Mouse (Mus musculus): Measurements from ENCODE around the gene Sh3kbp1. TPM values are rescaled to one million over a fixed set of nuclear protein-coding genes. Genes with fewer than 3 reads are reported as not detected.

The Sh3kbp1 gene
- polyA plus RNA-seq, 2 experiments, result 26.7 to 49.8 TPM

DNA sequence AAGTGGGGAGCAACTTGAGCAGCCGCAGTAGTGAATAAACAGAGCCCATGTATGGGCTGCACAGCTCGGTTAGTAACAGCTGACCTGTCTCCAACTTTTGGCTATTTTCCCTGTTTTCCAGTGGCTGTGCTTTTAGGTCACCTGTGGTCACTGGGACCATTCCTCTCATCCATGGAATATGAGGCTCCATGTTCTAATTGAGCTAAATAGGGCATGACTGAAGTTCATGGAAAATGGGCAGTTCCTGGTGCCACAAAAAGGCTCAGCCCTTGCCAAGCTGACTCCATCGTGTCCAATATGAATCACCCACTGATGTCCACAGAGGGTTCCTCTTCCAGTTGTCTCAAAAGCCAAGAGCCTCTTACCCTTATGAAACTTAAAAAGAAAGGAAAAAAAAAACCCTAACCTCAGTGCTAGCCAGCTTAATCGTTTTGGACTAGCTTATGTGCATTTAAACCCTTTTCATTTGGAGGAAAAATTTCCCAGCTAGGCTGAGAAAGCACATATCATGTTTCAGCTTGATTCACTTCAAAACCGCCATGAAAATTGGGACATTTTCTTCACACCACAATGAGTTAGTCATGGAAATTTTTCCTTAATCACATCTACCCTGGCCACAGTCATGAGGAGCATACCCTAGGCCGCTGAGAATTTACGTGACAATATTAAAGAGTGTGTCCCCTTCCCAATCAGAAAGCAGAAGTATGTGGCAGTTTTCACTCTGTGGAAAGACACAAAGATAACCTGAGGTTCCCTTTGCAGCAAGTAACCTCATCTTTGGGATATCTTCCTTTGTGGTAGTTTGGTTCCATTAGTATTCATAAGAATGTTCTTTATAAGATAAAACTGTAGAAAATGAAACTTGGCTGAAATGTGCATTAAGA is 326.7 kb downstream of the Sh3kbp1 start:
- DNase-seq (ENCODE audit: low spot score) (no peak), ATAC-seq (ENCODE audit: low FRiP score, low read depth) (no peak)
- H3K4me1 ChIP-seq (ENCODE audit: control insufficient read depth, insufficient read depth, low read length), result no peaks in the 10 kb centered on the region
- TF ChIP-seq POLR2A (IDR thresholded peaks at IDR 0.05; ENCODE audit: borderline replicate concordance, extremely low read depth, insufficient read depth, insufficient read length), result no peak
- WGBS, result 70% methylated on average over 7 of the region's 7 CpGs
- no peaks in the 10 kb centered on the region for H3K9me3 ChIP-seq (ENCODE audit: control insufficient read depth, low read length)
- no peak overlapping the region for H3K4me2 ChIP-seq (replicated peaks; ENCODE audit: low read depth, low read length, severe bottlenecking)
- no peaks in the 10 kb centered on the region; the same call in 1 of the 2 replicates for H3K27me3 ChIP-seq (ENCODE audit: control insufficient read depth, insufficient read depth, low read length)
- no peaks in the 10 kb centered on the region for H3K36me3 ChIP-seq (ENCODE audit: control insufficient read depth, insufficient read depth, low read length)
- no peak overlapping the region for H3K9ac ChIP-seq (ENCODE audit: low read depth, low read length, severe bottlenecking)
- no peak overlapping the region for H3K27ac ChIP-seq (replicated peaks; ENCODE audit: low read depth, low read length)
- H3K4me3 ChIP-seq (replicated peaks; ENCODE audit: low read length), result no peak overlapping the region

DNA sequence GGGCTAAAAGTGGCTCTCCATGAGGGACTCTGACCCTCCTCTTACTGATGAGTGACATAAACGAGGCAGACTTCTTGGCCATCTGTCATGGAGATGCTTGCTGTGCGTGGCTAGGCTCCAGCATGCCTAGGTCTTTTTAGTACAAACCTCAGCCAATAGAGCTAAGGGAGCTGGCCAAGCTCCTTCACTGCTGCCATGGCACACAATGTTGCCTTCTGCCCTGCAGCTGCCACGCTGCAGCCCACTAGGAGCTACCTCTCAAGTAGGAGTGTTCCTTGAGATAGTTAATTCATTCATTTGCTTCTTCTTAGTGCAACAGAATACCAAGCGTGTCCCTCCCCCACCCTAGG is 327.3 kb downstream of the Sh3kbp1 start:
- Histone ChIP-seq H3K9ac (ENCODE audit: low read depth, low read length, severe bottlenecking) (no peak overlapping the region), H3K4me2 (replicated peaks; ENCODE audit: low read depth, low read length, severe bottlenecking) (no peak overlapping the region), H3K4me3 (replicated peaks; ENCODE audit: low read length) (no peak overlapping the region), H3K36me3 (ENCODE audit: control insufficient read depth, insufficient read depth, low read length) (no peaks in the 10 kb centered on the region), H3K27ac (replicated peaks; ENCODE audit: low read depth, low read length) (no peak overlapping the region), H3K27me3 (ENCODE audit: control insufficient read depth, insufficient read depth, low read length) (no peaks in the 10 kb centered on the region; the same call in 1 of the 2 replicates), H3K4me1 (ENCODE audit: control insufficient read depth, insufficient read depth, low read length) (no peaks in the 10 kb centered on the region), H3K9me3 (ENCODE audit: control insufficient read depth, low read length) (no peaks in the 10 kb centered on the region)
- no peak for TF ChIP-seq POLR2A (IDR thresholded peaks at IDR 0.05; ENCODE audit: borderline replicate concordance, extremely low read depth, insufficient read depth, insufficient read length)
- ATAC-seq (ENCODE audit: low FRiP score, low read depth) (no peak), DNase-seq (ENCODE audit: low spot score) (no peak)
- 81% methylated on average over 4 of the region's 4 CpGs for WGBS

DNA sequence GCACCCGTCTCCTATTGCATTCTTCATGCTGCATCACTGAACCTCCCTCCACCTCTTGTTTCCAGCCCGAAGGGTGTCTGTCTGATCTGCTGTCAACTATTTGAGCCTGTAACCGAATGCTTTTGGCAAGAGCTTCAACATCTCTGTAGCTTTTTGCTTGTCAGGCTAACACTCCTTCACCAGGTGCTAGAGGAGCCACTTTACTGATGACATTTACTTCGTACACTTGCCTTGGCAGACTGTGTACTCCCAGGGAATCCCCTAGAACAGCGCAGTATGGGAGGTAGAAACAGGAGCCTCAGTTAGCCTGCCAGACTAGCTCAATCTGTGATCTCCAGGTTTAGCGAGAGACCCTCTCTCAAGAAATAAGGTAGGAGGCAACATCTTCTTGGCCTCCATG is 328.4 kb downstream of the Sh3kbp1 start:
- H3K4me1 ChIP-seq (ENCODE audit: control insufficient read depth, insufficient read depth, low read length), result no peaks in the 10 kb centered on the region
- no peak overlapping the region for H3K27ac ChIP-seq (replicated peaks; ENCODE audit: low read depth, low read length)
- no peak overlapping the region for H3K4me2 ChIP-seq (replicated peaks; ENCODE audit: low read depth, low read length, severe bottlenecking)
- H3K9ac ChIP-seq (ENCODE audit: low read depth, low read length, severe bottlenecking), result no peak overlapping the region
- no peak overlapping the region for H3K4me3 ChIP-seq (replicated peaks; ENCODE audit: low read length)
- WGBS, result 83% methylated on average over 6 of the region's 6 CpGs
- DNase-seq (ENCODE audit: low spot score) (no peak), ATAC-seq (ENCODE audit: low FRiP score, low read depth) (no peak)
- no peaks in the 10 kb centered on the region for H3K9me3 ChIP-seq (ENCODE audit: control insufficient read depth, low read length)
- H3K36me3 ChIP-seq (ENCODE audit: control insufficient read depth, insufficient read depth, low read length), result no peaks in the 10 kb centered on the region
- H3K27me3 ChIP-seq (ENCODE audit: control insufficient read depth, insufficient read depth, low read length), result no peaks in the 10 kb centered on the region; the same call in 1 of the 2 replicates
- TF ChIP-seq POLR2A (IDR thresholded peaks at IDR 0.05; ENCODE audit: borderline replicate concordance, extremely low read depth, insufficient read depth, insufficient read length), result no peak

DNA sequence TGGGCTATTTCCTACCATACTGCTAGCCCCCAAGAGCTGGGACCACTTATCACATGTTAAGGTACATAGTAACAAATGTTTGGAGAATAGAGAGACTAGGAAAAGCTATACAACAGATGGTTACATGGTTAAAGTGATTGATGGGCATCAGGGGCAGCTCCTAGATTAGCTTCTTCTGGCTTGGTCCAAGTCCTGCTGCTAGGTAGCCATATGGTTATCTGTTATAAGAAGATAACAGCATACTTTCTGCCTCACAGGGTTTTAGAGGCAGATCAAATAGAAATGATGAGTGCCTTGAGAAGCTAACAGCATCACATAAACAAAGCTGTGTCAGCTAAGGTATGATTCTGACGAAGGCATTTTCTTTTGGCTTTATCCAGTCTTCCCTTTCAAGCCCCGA is 334.3 kb downstream of the Sh3kbp1 start:
- H3K4me2 ChIP-seq (replicated peaks; ENCODE audit: low read depth, low read length, severe bottlenecking), result no peak overlapping the region
- no peak overlapping the region for H3K9ac ChIP-seq (ENCODE audit: low read depth, low read length, severe bottlenecking)
- no peak for TF ChIP-seq POLR2A (IDR thresholded peaks at IDR 0.05; ENCODE audit: borderline replicate concordance, extremely low read depth, insufficient read depth, insufficient read length)
- no peak for ATAC-seq (ENCODE audit: low FRiP score, low read depth)
- H3K27me3 ChIP-seq (ENCODE audit: control insufficient read depth, insufficient read depth, low read length), result no peaks in the 10 kb centered on the region
- H3K4me1 ChIP-seq (ENCODE audit: control insufficient read depth, insufficient read depth, low read length), result no peaks in the 10 kb centered on the region
- H3K27ac ChIP-seq (replicated peaks; ENCODE audit: low read depth, low read length), result no peak overlapping the region
- no peak overlapping the region for H3K4me3 ChIP-seq (replicated peaks; ENCODE audit: low read length)
- H3K36me3 ChIP-seq (ENCODE audit: control insufficient read depth, insufficient read depth, low read length), result no peaks in the 10 kb centered on the region
- H3K9me3 ChIP-seq (ENCODE audit: control insufficient read depth, low read length), result no peaks in the 10 kb centered on the region
- WGBS, result 76% methylated on average over 2 of the region's 2 CpGs
- no peak for DNase-seq (ENCODE audit: low spot score)

DNA sequence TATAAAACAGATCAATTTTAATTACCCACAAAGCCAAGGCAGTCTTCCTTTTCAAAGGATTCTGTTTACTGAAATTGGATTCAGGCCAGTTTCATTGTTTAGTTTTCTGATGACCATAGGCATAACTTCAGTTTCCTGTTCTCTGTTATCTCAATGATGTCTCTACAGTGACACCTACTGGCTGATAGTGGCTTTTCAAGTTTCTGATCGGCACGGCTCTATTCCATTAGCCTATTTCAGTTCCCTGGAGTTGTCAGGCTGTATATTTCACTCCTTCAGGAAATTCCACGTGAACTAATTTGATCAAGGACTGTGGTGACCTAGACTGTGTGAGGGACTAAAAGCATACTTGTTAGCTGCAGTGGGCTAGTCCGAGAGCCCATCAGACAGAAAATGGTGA is 336.2 kb downstream of the Sh3kbp1 start:
- ATAC-seq (ENCODE audit: low FRiP score, low read depth), result peak; percentile 53; the same call in 1 of the 2 replicates
- no peaks in the 10 kb centered on the region for H3K9me3 ChIP-seq (ENCODE audit: control insufficient read depth, low read length)
- no peaks in the 10 kb centered on the region for H3K4me1 ChIP-seq (ENCODE audit: control insufficient read depth, insufficient read depth, low read length)
- WGBS, result 28% methylated on average over 4 of the region's 4 CpGs
- DNase-seq (ENCODE audit: low spot score), result peak; percentile 76
- H3K4me2 ChIP-seq (replicated peaks; ENCODE audit: low read depth, low read length, severe bottlenecking), result no peak overlapping the region
- H3K9ac ChIP-seq (ENCODE audit: low read depth, low read length, severe bottlenecking), result no peak overlapping the region
- no peak overlapping the region for H3K4me3 ChIP-seq (replicated peaks; ENCODE audit: low read length)
- H3K27me3 ChIP-seq (ENCODE audit: control insufficient read depth, insufficient read depth, low read length), result no peaks in the 10 kb centered on the region
- H3K36me3 ChIP-seq (ENCODE audit: control insufficient read depth, insufficient read depth, low read length), result no peaks in the 10 kb centered on the region
- no peak overlapping the region for H3K27ac ChIP-seq (replicated peaks; ENCODE audit: low read depth, low read length)
- no peak for TF ChIP-seq POLR2A (IDR thresholded peaks at IDR 0.05; ENCODE audit: borderline replicate concordance, extremely low read depth, insufficient read depth, insufficient read length)
